Mouse (Mus musculus) lung, postnatal 0 days (tissue): ENCODE measurements around the gene Npas1. TPM values are rescaled to one million over a fixed set of nuclear protein-coding genes. Genes with fewer than 3 reads are reported as not detected.
A peak's percentile ranks its signal among the peaks of the same experiment; 100 is the strongest.

ENCODE experiments used
- ATAC-seq: fragments of 200-750 bp; cut with Nextera tagmentation; 2 replicates; pipeline ENCODE4 v1.8.0; 2017; ENCODE audit warnings: moderate library complexity
- DNase-seq: peaks from one replicate; pipeline ENCODE4 v3.0.0-alpha.2; 2016; ENCODE audit warnings: low spot score
- H3K27ac ChIP-seq: fragments of 300-500 bp; sonication (generic); 2 replicates; pipeline ENCODE4 v1.5.1; 2014; ENCODE audit warnings: antibody characterized with exemption, mild to moderate bottlenecking, low read length, mixed read lengths
- H3K27me3 ChIP-seq: fragments of 300-500 bp; sonication (generic); replicated peaks from 2 replicates; pipeline ENCODE4 v1.6.1; 2014; ENCODE audit warnings: low read length, mixed read lengths; ENCODE audit not compliant: insufficient read depth
- H3K36me3 ChIP-seq: fragments of 300-500 bp; sonication (generic); 2 replicates; pipeline ENCODE4 v1.6.1; 2014; ENCODE audit warnings: low read length, mixed read lengths; ENCODE audit not compliant: insufficient read depth
- H3K4me1 ChIP-seq: fragments of 300-500 bp; sonication (generic); 2 replicates; pipeline ENCODE4 v1.6.1; 2014; ENCODE audit warnings: antibody characterized with exemption, low read depth, low read length, mixed read lengths; ENCODE audit not compliant: insufficient read depth
- H3K4me2 ChIP-seq: fragments of 300-500 bp; sonication (generic); replicated peaks from 2 replicates; pipeline ENCODE4 v1.6.1; 2014; ENCODE audit warnings: low read depth, mild to moderate bottlenecking, low read length, moderate library complexity, mixed read lengths
- H3K4me3 ChIP-seq: fragments of 300-500 bp; sonication (generic); 2 replicates; pipeline ENCODE4 v1.5.1; 2014; ENCODE audit warnings: low read depth, low read length
- H3K9ac ChIP-seq: fragments of 300-500 bp; sonication (generic); replicated peaks from 2 replicates; pipeline ENCODE4 v1.6.1; 2014; ENCODE audit warnings: low read depth, mild to moderate bottlenecking
- H3K9me3 ChIP-seq: fragments of 300-500 bp; sonication (generic); 2 replicates; pipeline ENCODE4 v1.6.1; 2016; ENCODE audit warnings: low read length, mixed read lengths
- CTCF ChIP-seq: IDR thresholded peaks from 2 replicates; pipeline ENCODE4 v1.5.1; 2016; ENCODE audit warnings: antibody characterized with exemption, mild to moderate bottlenecking
- EP300 ChIP-seq: IDR thresholded peaks from 2 replicates; pipeline ENCODE4 v1.6.1; 2016; ENCODE audit warnings: antibody characterized with exemption, mild to moderate bottlenecking, control low read depth
- WGBS: fragments of 180-500 bp; shearing (Covaris S2); extraction: QIAGEN DNeasy Blood & Tissue Kit; methylation state at CpG from one replicate; pipeline ENCODE4 v1.1.7; 2014; 5-methylcytosine and 5-hydroxymethylcytosine counted together
- polyA plus RNA-seq: library from polyadenylated mRNA; unstranded; fragments of >200 nt; fragmentation: Nextera tagmentation; extraction: Ambion mirVana; gene quantifications from 2 replicates; pipeline ENCODE4 v1.2.1, GENCODE M21; 2015

Npas1 gene
- polyA plus RNA-seq, 1 experiment from 2014 or later: 0.17 TPM

DNA sequence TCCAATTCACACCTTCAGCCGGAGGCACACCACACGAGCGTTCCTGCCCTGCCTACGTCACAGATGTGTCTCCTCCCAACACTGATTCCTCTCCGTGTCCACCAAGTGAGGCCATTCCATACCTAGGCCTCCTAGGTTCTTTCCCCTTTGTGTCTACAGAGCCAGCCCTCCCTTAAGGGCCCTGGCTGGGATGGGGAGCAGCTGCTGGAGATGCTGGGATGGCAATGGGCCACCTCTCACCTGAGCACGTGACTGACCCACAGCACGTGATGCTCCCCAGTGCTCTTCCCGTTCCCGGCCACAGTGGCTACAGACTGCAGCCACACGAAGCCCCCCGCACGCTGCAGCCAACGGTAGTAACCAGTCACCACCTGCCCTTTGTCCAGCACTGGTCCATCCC lies 17.0 kb downstream of the Npas1 start:
- Histone ChIP-seq H3K4me3 (no peak overlapping the region), H3K36me3 (no peaks in the 10 kb centered on the region), H3K27ac (no peak overlapping the region), H3K4me2 (no peak overlapping the region), H3K9ac (no peak overlapping the region), H3K9me3 (no peaks in the 10 kb centered on the region), H3K4me1 (no peaks in the 10 kb centered on the region), H3K27me3 (no peaks in the 10 kb centered on the region)
- WGBS: 55% methylated on average over 13 of the region's 13 CpGs
- TF ChIP-seq CTCF (no peak), EP300 (no peak)
- ATAC-seq (no peak), DNase-seq (no peak)

DNA sequence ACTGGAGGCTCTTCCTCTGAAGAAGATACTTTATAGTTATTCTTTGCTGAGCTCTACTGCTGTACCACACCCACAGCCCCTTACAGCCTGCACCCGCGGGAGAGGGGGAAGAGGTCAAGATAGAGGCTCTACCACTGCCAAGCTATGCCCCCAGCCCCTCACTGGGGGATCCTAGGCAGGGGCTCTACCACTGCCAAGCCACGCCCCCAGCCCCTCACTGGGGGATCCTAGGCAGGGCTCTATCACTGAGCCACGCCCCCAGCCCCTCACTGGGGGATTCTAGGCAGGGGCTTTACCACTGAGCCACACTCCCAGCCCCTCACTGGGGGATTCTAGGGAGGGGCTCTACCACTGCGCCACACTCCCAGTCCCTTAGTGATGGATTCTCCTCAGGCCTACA lies 21.2 kb downstream of the Npas1 start:
- 88% methylated on average over 5 of the region's 5 CpGs for WGBS
- Histone ChIP-seq H3K27ac (no peak overlapping the region), H3K4me1 (0 out of 2 replicates have a peak, but pooled peaks cover 5% of the 10 kb centered on the region), H3K36me3 (no peaks in the 10 kb centered on the region), H3K4me3 (no peak overlapping the region), H3K9ac (no peak overlapping the region), H3K27me3 (no peaks in the 10 kb centered on the region), H3K9me3 (no peaks in the 10 kb centered on the region), H3K4me2 (no peak overlapping the region)
- no peak for TF ChIP-seq CTCF
- TF ChIP-seq EP300: no peak
- no peak for DNase-seq
- no peak for ATAC-seq

DNA sequence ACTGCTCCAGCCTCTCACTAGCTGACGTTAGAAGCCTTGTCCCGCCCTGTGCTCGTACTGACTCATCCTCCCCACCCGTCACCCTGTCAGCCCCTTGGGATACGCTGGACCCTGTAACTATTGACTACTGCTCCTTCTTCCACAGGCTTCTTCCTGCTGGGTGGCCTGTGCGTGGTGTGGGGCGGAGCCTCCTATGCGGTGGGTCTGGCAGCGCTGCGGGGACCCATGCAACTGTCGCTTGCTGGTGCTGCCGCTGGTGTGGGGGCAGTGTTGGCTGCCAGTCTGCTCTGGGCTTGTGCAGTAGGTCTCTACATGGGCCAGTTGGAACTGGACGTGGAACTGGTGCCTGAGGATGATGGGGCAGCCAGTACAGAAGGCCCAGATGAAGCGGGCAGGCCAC lies 22.5 kb downstream of the Npas1 start:
- Histone ChIP-seq H3K36me3 (no peaks in the 10 kb centered on the region), H3K27ac (no peak overlapping the region), H3K4me2 (no peak overlapping the region), H3K9me3 (no peaks in the 10 kb centered on the region), H3K9ac (no peak overlapping the region), H3K27me3 (no peaks in the 10 kb centered on the region), H3K4me1 (0 out of 2 replicates have a peak, but pooled peaks cover 5% of the 10 kb centered on the region), H3K4me3 (no peak overlapping the region)
- no peak for DNase-seq
- ATAC-seq: no peak
- whole genome bisulfite sequencing: 94% methylated on average over 14 of the region's 14 CpGs
- TF ChIP-seq EP300 (no peak), CTCF (no peak)

DNA sequence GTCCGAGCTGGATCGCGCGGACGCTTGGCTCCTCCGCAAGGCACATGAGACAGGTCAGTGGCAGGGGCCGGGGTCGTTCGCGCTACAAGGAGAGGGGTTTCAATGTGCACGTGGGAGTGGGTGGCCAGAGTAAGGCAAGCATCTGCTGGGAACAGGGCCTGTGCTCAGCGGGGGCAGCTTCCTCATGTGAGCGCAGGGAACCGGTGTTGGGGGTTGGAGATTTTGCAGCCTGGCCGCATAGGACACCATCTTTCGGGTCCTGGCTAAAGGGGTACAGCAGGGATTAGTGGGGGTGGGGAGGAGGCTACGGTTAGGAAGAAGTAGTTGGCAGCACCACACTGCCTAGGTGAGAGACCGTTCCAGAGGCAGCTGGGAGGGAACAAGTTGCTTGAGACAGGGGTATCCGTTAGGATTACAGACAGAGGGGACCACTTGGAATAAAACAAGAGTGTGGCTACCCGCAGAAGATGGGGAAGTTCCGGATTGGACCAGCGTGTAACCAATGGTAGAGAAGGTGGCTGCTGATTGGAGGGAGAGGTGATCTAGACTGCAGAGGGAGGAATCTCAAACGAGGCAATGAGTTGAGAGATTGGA lies 24.3 kb downstream of the Npas1 start:
- Histone ChIP-seq H3K4me2 (peak overlapping the region; percentile 98), H3K36me3 (no peaks in the 10 kb centered on the region), H3K4me1 (0 out of 2 replicates have a peak, but pooled peaks cover 5% of the 10 kb centered on the region), H3K9ac (peak overlapping the region; percentile 44; the same call in 1 of the 2 replicates), H3K9me3 (no peaks in the 10 kb centered on the region), H3K27me3 (no peaks in the 10 kb centered on the region), H3K4me3 (peak overlapping the region; percentile 77), H3K27ac (peak overlapping the region; percentile 38; the same call in 1 of the 2 replicates)
- 0% methylated on average over 23 of the region's 23 CpGs for WGBS
- TF ChIP-seq EP300 (no peak), CTCF (no peak)
- DNase-seq: peak; percentile 54
- peak; percentile 38 for ATAC-seq

DNA sequence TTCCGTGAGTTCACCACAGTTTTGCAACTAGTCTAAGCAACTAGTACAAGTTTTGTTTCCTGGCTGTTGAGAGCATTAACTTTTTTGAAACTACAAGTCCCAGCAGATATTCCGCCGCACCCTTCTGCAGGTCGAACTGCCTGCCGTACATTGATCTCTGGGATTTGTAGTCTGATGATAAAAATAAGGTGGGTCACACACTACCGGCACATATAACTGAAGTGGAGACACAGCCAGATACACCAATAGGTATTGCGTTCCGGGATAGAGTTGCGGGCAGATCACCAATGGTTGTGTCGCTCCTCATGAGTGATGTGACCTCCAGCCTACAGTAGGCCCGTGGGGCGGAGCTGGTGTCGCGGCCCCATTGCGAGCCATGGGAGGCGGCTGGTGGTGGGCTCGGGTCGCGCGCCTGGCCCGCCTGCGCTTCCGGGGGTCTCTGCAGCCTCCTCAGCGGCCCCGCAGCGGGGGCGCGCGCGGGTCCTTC lies 24.9 kb downstream of the Npas1 start, which contains the start of gene Tmem160:
Gene Tmem160 (plus strand): TSS at position 193 of the 487 bp plus-strand sequence.
- 1% methylated on average over 28 of the region's 30 CpGs for WGBS
- ATAC-seq: peak; percentile 100

DNA sequence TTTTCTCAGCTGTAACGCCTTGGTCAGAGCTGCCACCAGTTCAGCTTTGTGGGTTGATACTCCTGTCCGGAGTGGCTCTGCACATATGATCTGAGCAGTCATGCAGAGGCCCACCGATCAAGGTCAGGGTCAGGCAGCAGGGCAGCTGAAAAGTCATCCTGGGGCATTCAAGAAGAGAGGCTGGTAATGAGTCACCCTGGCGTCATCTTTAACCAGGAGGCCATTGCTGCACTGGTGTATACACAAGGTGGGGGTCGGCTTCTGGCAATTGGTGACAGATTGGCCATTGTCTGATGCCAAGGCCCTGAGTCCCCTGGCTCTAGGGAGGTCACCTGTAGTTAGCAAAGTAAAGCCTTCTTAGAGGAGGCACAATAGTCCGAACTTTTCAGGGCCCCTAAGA lies 25.9 kb downstream of the Npas1 start:
- Histone ChIP-seq H3K4me2 (no peak overlapping the region), H3K27me3 (no peaks in the 10 kb centered on the region)
- 72% methylated on average over 6 of the region's 6 CpGs for WGBS

More for the DNA sequence above, 24.9 kb downstream of the Npas1 start, which contains the start of gene Tmem160:
- no peaks in the 10 kb centered on the region for H3K9me3 ChIP-seq
- H3K4me2 ChIP-seq: peak within 1 kb of the TSS; percentile 98
- peak within 1 kb of the TSS; percentile 38; the same call in 1 of the 2 replicates for H3K27ac ChIP-seq
- 0 out of 2 replicates have a peak, but pooled peaks cover 5% of the 10 kb centered on the region for H3K4me1 ChIP-seq
- H3K9ac ChIP-seq: peak within 1 kb of the TSS; percentile 44; the same call in 1 of the 2 replicates
- peak; percentile 98 for DNase-seq
- TF ChIP-seq CTCF: no peak
- no peak for TF ChIP-seq EP300
- no peaks in the 10 kb centered on the region for H3K27me3 ChIP-seq
- peak within 1 kb of the TSS; percentile 77 for H3K4me3 ChIP-seq
- no peaks in the 10 kb centered on the region for H3K36me3 ChIP-seq

More for the DNA sequence above, 25.9 kb downstream of the Npas1 start:
- Histone ChIP-seq H3K36me3 (no peaks in the 10 kb centered on the region), H3K9ac (no peak overlapping the region), H3K9me3 (no peaks in the 10 kb centered on the region), H3K27ac (no peak overlapping the region), H3K4me1 (0 out of 2 replicates have a peak, but pooled peaks cover 5% of the 10 kb centered on the region), H3K4me3 (no peak overlapping the region)
- DNase-seq (no peak), ATAC-seq (no peak)
- TF ChIP-seq CTCF: no peak
- no peak for TF ChIP-seq EP300
